Mouse (Mus musculus): Measurements from ENCODE around the gene Hspe1.

DNA sequence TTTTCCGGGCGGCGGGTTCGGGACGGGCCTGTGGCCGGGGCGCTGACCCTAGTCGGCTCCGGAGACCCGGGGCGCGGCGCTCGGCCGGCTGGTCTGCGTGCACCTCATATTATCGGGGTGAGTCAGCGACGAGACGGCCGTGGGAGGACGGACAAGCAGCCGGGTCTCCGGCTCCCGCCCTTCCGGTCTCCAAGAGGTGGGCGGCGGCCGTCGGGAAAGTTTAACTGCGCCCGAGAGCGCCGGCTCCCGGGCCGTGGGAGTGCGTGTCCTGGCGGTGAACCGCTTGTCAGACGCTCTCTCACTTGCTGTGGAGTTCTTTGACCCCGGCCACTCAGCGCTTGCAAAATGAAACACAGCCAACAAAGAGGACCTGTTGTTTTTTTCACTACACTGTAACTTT lies 34.9 kb upstream of the Hspe1 start:
- TF ChIP-seq CTCF (IDR thresholded peaks at IDR 0.05; ENCODE audit: low read depth) (peak; percentile 35; the same call in 1 of the 2 replicates), EP300 (IDR thresholded peaks at IDR 0.05; ENCODE audit: low read depth) (no peak)

Data from liver, embryonic 14.5 days (tissue).